Comparison of ENCODE assay signal across 18 mouse cellular contexts in genomic region chr2:151925715-151926114, GRCm38 (mm10). TPM values are rescaled to one million over a fixed set of nuclear protein-coding genes. Genes with fewer than 3 reads are reported as not detected.
A peak's percentile ranks its signal among the peaks of the same experiment; 100 is the strongest.
DNase-seq lines count a peak whose midpoint lies in the region; ATAC-seq and TF ChIP-seq lines count a peak whose summit lies in the region.
"Had no signal": no experiment of that assay in that cellular context is flagged by ENCODE, and none has a peak within 500 bp of the region (broad histone marks: within the 10 kb centered on the region; RNA-seq: fewer than 3 reads in every experiment).

No protein-coding gene starts in this region.

- H3K4me1 ChIP-seq in hindbrain, embryonic 14.5 days (replicated peaks; ENCODE audit: control insufficient read depth, insufficient read depth, low read length), result no peaks in the 10 kb centered on the region
- H3K4me1 ChIP-seq in hindbrain, embryonic 13.5 days (replicated peaks), result peaks cover 7% of the 10 kb centered on the region; the same call in 1 of the 2 replicates
- no peaks in the 10 kb centered on the region for H3K4me1 ChIP-seq in lung, embryonic 14.5 days (ENCODE audit: insufficient read depth)
- peaks cover 3% of the 10 kb centered on the region; the same call in 1 of the 2 replicates for H3K4me1 ChIP-seq in liver, embryonic 16.5 days (ENCODE audit: control insufficient read depth, low read depth, low read length)
- H3K4me1 ChIP-seq: midbrain, embryonic 15.5 days had no signal

- no peak for TF ChIP-seq CTCF in lung, embryonic 14.5 days (IDR thresholded peaks at IDR 0.05; ENCODE audit: low read depth)

- H3K9me3 ChIP-seq in hindbrain, embryonic 14.5 days (ENCODE audit: control insufficient read depth, low read length), result no peaks in the 10 kb centered on the region
- H3K9me3 ChIP-seq in hindbrain, embryonic 13.5 days, result no peaks in the 10 kb centered on the region
- H3K9me3 ChIP-seq in lung, embryonic 14.5 days (ENCODE audit: low read depth, low read length), result no peaks in the 10 kb centered on the region
- H3K9me3 ChIP-seq in liver, embryonic 16.5 days (replicated peaks; ENCODE audit: control insufficient read depth, low read length), result no peaks in the 10 kb centered on the region
- H3K9me3 ChIP-seq: forebrain, embryonic 13.5 days; midbrain, embryonic 15.5 days had no signal

- H3K27me3 ChIP-seq in hindbrain, embryonic 14.5 days (ENCODE audit: control insufficient read depth, insufficient read depth, low read length), result no peaks in the 10 kb centered on the region
- H3K27me3 ChIP-seq in hindbrain, embryonic 13.5 days, result no peaks in the 10 kb centered on the region
- H3K27me3 ChIP-seq in lung, embryonic 14.5 days (ENCODE audit: insufficient read depth, low read length), result no peaks in the 10 kb centered on the region
- no peaks in the 10 kb centered on the region for H3K27me3 ChIP-seq in liver, embryonic 16.5 days (ENCODE audit: control insufficient read depth, insufficient read depth, low read depth, low read length)
- H3K27me3 ChIP-seq: forebrain, embryonic 13.5 days; midbrain, embryonic 15.5 days had no signal

- WGBS in hindbrain, embryonic 14.5 days, result 66% methylated on average over 4 of the region's 4 CpGs
- 66% methylated on average over 4 of the region's 4 CpGs for WGBS in hindbrain, embryonic 13.5 days
- 38% methylated on average over 4 of the region's 4 CpGs for WGBS in lung, embryonic 14.5 days
- WGBS in liver, embryonic 16.5 days (ENCODE audit: insufficient replicate concordance), result 42% methylated on average over 4 of the region's 4 CpGs

- no peak overlapping the region for H3K27ac ChIP-seq in hindbrain, embryonic 14.5 days
- no peak overlapping the region for H3K27ac ChIP-seq in hindbrain, embryonic 13.5 days
- H3K27ac ChIP-seq in lung, embryonic 14.5 days (ENCODE audit: low read depth), result no peak overlapping the region
- H3K27ac ChIP-seq in liver, embryonic 16.5 days (ENCODE audit: low read length), result 0 out of 2 replicates have a peak overlapping the region, but pooled peaks have one; percentile 6
- H3K27ac ChIP-seq: forebrain, embryonic 13.5 days; midbrain, embryonic 15.5 days had no signal

- ATAC-seq in hindbrain, embryonic 14.5 days (ENCODE audit: low FRiP score), result 0 out of 2 replicates have a peak, but pooled peaks have one; percentile 25
- ATAC-seq in hindbrain, embryonic 13.5 days (ENCODE audit: low FRiP score), result no peak
- ATAC-seq in lung, embryonic 14.5 days (ENCODE audit: insufficient read depth), result no peak
- peak; percentile 77 for ATAC-seq in liver, embryonic 16.5 days (ENCODE audit: low read depth)
- no peak for ATAC-seq in erythroid progenitor cell, adult 5-6 weeks (replicated peaks; ENCODE audit: low FRiP score, poor library complexity, severe bottlenecking)
- ATAC-seq: forebrain, embryonic 13.5 days; midbrain, embryonic 15.5 days had no signal

- H3K9ac ChIP-seq in hindbrain, embryonic 14.5 days, result no peak overlapping the region
- H3K9ac ChIP-seq in hindbrain, embryonic 13.5 days, result no peak overlapping the region
- no peak overlapping the region for H3K9ac ChIP-seq in lung, embryonic 14.5 days
- H3K9ac ChIP-seq in liver, embryonic 16.5 days (ENCODE audit: low read depth, low read length), result no peak overlapping the region
- H3K9ac ChIP-seq: forebrain, embryonic 13.5 days; midbrain, embryonic 15.5 days had no signal

- no peak overlapping the region for H3K4me2 ChIP-seq in hindbrain, embryonic 14.5 days (replicated peaks)
- no peak overlapping the region for H3K4me2 ChIP-seq in hindbrain, embryonic 13.5 days
- H3K4me2 ChIP-seq in lung, embryonic 14.5 days, result no peak overlapping the region
- no peak overlapping the region for H3K4me2 ChIP-seq in liver, embryonic 16.5 days (ENCODE audit: low read depth, low read length)
- H3K4me2 ChIP-seq: forebrain, embryonic 13.5 days; midbrain, embryonic 15.5 days had no signal

- H3K4me3 ChIP-seq in hindbrain, embryonic 14.5 days (replicated peaks; ENCODE audit: low read length), result no peak overlapping the region
- H3K4me3 ChIP-seq in hindbrain, embryonic 13.5 days, result no peak overlapping the region
- no peak overlapping the region for H3K4me3 ChIP-seq in lung, embryonic 14.5 days (ENCODE audit: low read depth, low read length)
- no peak overlapping the region for H3K4me3 ChIP-seq in liver, embryonic 16.5 days (ENCODE audit: low read depth, low read length)
- H3K4me3 ChIP-seq: forebrain, embryonic 13.5 days; midbrain, embryonic 15.5 days had no signal

- no peaks in the 10 kb centered on the region for H3K36me3 ChIP-seq in hindbrain, embryonic 14.5 days (replicated peaks; ENCODE audit: control insufficient read depth, insufficient read depth)
- H3K36me3 ChIP-seq in hindbrain, embryonic 13.5 days, result no peaks in the 10 kb centered on the region
- no peaks in the 10 kb centered on the region for H3K36me3 ChIP-seq in lung, embryonic 14.5 days (ENCODE audit: insufficient read depth)
- no peaks in the 10 kb centered on the region for H3K36me3 ChIP-seq in liver, embryonic 16.5 days (ENCODE audit: control insufficient read depth, insufficient read depth)
- H3K36me3 ChIP-seq: midbrain, embryonic 15.5 days had no signal

- no peak for DNase-seq in hindbrain, embryonic 14.5 days (ENCODE audit: low spot score)
- peak; percentile 16 for DNase-seq in lung, embryonic 14.5 days
- no peak for DNase-seq in lung, postnatal 4 days
- DNase-seq in kidney, adult 9 months, result peak; percentile 78
- DNase-seq: heart, adult 11 months; heart, postnatal 14 days; right cerebral cortex, postnatal 25 days; thymus, adult 18-20 months had no signal

RNA-seq across cellular contexts. Expression of gene Angpt4, which starts 14.7 kb away (rescaled TPM):
- polyA plus RNA-seq in hindbrain, embryonic 14.5 days (2014; fragmentation: Nextera tagmentation; extraction: Ambion mirVana), result 0.08 and 0.31 TPM in 2 replicates
- 0.35 and 0.64 TPM in 2 replicates for polyA plus RNA-seq in hindbrain, embryonic 13.5 days (2015; fragmentation: Nextera tagmentation; extraction: Ambion mirVana)
- polyA plus RNA-seq in lung, embryonic 14.5 days (2014; fragmentation: Nextera tagmentation; extraction: Ambion mirVana), result 0.23 and 0.32 TPM in 2 replicates
- polyA plus RNA-seq in liver, embryonic 16.5 days (2015; fragmentation: Nextera tagmentation; extraction: Ambion mirVana), result 0.06 and 0.11 TPM in 2 replicates
- total RNA-seq in erythroid progenitor cell, adult 5-6 weeks (2015; ENCODE audit: low replicate concordance), result not detected in 2 replicates
- total RNA-seq in erythroid progenitor cell, adult 5-6 weeks (2017; ENCODE audit: low replicate concordance), result not detected in 2 replicates
- total RNA-seq: common myeloid progenitor, adult 5-6 weeks; left cerebral cortex, adult 18-20 months; megakaryocyte progenitor cell, adult 5-6 weeks; MEL; neutrophil, adult 5-6 weeks had no signal
- polyA plus RNA-seq: forebrain, embryonic 13.5 days had no signal

RNA-seq across cellular contexts. Expression of gene Fam110a, which starts 54.3 kb away (rescaled TPM):
- polyA plus RNA-seq in hindbrain, embryonic 14.5 days (2014; fragmentation: Nextera tagmentation; extraction: Ambion mirVana), result 39.8 and 42.7 TPM in 2 replicates
- 68.1 and 71.4 TPM in 2 replicates for polyA plus RNA-seq in hindbrain, embryonic 13.5 days (2015; fragmentation: Nextera tagmentation; extraction: Ambion mirVana)
- 29.3 and 29.4 TPM in 2 replicates for polyA plus RNA-seq in lung, embryonic 14.5 days (2014; fragmentation: Nextera tagmentation; extraction: Ambion mirVana)
- polyA plus RNA-seq in liver, embryonic 16.5 days (2015; fragmentation: Nextera tagmentation; extraction: Ambion mirVana), result 9.2 and 9.6 TPM in 2 replicates
- total RNA-seq in erythroid progenitor cell, adult 5-6 weeks (2015; ENCODE audit: low replicate concordance), result 1.3 and 4.7 TPM in 2 replicates
- 1.8 and 3.6 TPM in 2 replicates for total RNA-seq in erythroid progenitor cell, adult 5-6 weeks (2017; ENCODE audit: low replicate concordance)

Comparison
In these comparisons a context has a peak if more than half of its experiments do, and no peak if none do; other contexts are left out.
1. ATAC-seq: peak in hindbrain, embryonic 14.5 days (single experiment) and liver, embryonic 16.5 days (single experiment); none in hindbrain, embryonic 13.5 days (single experiment), lung, embryonic 14.5 days (single experiment) and erythroid progenitor cell, adult 5-6 weeks (single experiment).
2. DNase-seq: peak in lung, embryonic 14.5 days (single experiment) and kidney, adult 9 months (single experiment); none in hindbrain, embryonic 14.5 days (single experiment) and lung, postnatal 4 days (0 of 2).